Mouse (Mus musculus): Measurements from ENCODE around the gene Vps13d.
"Not testable (repeated sequence)": the region's sequence is repeated elsewhere in the genome, so short reads cannot be mapped to it uniquely, and the experiment has no call there.

Gene Vps13d

GRCm38 (mm10) chr4:145211076-145211475 is 16.3 kb upstream of the Vps13d start:
- DNase-seq (ENCODE audit: low spot score in 2 of 2), result no peak

DNA sequence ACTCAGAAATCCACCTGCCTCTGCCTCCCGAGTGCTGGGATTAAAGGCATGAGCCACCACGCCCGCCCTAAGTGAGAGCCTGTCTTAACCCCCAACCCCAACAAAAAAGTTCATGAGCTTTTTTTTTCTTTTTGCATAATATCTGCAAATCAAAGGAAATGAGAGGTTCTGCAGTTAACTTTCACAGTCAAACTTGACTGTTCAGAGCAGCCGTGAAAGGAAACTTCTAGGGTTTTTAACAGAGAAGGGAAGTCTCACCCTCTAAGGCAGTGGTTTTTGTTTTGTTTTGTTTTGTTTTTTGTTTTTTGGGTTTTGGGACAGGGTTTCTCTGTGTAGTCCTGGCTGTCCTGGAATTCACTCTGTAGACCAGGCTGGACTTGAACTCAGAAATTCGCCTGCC is 15.8 kb upstream of the Vps13d start:
- no peak for DNase-seq (ENCODE audit: low spot score in 2 of 2)

- DNase-seq (ENCODE audit: low spot score in 2 of 2), result no peak
Observed at GRCm38 (mm10) chr4:145209690-145210088, 14.9 kb upstream of the Vps13d start.

- DNase-seq (ENCODE audit: low spot score in 2 of 2), result no peak
Observed at GRCm38 (mm10) chr4:145209076-145209689, 14.4 kb upstream of the Vps13d start.

- DNase-seq (ENCODE audit: low spot score in 2 of 2), result no peak
Observed at GRCm38 (mm10) chr4:145207718-145208371, 13.0 kb upstream of the Vps13d start.

GRCm38 (mm10) chr4:145204779-145205178 is 10.0 kb upstream of the Vps13d start:
- no peak for DNase-seq (ENCODE audit: low spot score in 2 of 2)

DNA sequence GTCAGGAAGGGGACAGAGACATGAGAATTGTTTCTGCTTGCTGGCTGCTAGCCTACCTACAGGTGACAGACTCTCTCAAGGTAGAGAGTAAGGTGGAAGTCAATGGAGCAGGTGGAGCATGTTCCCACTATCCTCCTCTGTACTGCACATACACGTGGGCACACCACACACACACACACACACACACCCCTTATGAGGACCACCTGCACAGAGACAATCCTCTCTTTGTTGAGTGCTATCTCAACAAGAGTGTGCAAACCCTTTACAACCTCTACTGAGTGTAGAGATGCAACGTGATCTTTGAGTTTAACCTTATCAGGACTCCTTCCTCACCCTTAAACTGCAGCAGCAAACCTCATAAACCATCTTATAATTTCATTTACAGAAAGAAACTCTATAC is 8.5 kb upstream of the Vps13d start:
- DNase-seq (ENCODE audit: low spot score in 2 of 2), result no peak

GRCm38 (mm10) chr4:145201424-145201823 is 6.6 kb upstream of the Vps13d start:
- DNase-seq (ENCODE audit: low spot score in 2 of 2), result no peak

- DNase-seq (ENCODE audit: low spot score in 2 of 2), result peak in 1 of 2 experiments; percentile 47
Observed at GRCm38 (mm10) chr4:145199982-145200699, 5.3 kb upstream of the Vps13d start.

DNA sequence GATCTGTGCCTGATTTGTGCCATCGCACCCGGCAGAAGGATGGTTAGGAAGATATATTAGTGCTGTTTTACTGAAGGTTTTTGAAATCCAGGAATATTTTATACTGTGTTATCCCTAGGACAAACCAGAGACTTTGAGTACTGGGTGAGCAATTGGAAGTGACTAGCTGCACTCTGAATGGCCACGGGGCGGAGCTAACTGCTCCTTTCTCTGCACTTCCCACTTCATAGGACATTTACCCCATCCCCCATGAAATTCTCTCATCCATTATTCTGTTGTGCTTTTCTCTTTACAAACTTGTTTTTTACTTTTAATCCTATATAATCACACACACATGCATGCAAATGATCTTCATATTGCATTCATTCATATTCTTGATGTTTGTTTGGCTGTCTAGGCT is 1.8 kb upstream of the Vps13d start:
- DNase-seq (ENCODE audit: low spot score in 2 of 2), result no peak

- no peak for DNase-seq (ENCODE audit: low spot score in 2 of 2)
Observed at GRCm38 (mm10) chr4:145195172-145195571, 367 bp upstream of the Vps13d start.

GRCm38 (mm10) chr4:145193991-145194511 is 754 bp downstream of the Vps13d start:
- no peak for DNase-seq (ENCODE audit: low spot score in 2 of 2)

DNA sequence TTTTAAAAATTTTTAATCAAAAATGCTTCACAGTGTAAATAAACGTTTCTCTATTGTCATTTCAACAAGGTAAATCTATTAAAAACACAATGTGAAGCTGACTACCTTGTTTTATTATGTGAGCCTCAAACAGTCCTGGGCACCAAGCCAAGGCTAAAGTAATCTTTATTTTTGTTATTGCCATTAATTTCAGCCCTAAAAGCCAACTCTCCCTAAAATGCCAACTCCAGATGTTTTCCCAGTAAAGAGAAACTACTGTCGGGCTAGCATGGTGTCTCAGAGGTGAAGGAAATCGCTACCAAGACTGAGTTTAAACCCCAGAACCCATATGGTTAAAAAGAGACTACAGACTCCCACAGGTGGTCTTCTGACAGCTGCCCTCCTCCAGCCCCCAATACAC is 1.4 kb downstream of the Vps13d start:
- DNase-seq (ENCODE audit: low spot score in 2 of 2), result no peak

- no peak for DNase-seq (ENCODE audit: low spot score in 2 of 2)
Observed at GRCm38 (mm10) chr4:145192686-145193085, 2.1 kb downstream of the Vps13d start.

- DNase-seq (ENCODE audit: low spot score in 2 of 2), result no peak
Observed at GRCm38 (mm10) chr4:145188561-145188960, 6.2 kb downstream of the Vps13d start.

DNA sequence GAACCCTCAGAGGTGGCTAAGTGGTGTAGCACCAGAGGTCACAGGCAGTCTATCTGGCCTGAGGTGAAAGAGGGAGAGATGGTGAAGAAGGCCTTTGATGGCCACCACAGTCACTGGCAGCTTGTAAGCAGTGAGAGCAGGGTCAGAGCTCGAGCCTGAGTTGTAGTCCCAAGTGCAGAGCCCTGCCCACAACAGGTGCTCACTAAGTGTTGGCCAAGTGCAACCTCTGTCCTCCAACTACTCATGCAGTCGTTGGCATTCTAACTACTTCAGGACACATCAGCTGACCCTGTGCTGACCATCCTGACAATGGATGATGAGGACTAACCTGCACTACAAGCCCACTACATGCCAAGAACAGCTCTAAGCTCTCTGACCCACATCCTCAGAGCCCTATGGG is 7.2 kb downstream of the Vps13d start:
- no peak for DNase-seq (ENCODE audit: low spot score in 2 of 2)

GRCm38 (mm10) chr4:145178918-145179549 is 15.8 kb downstream of the Vps13d start:
- DNase-seq (ENCODE audit: low spot score in 2 of 2), result no peak

DNA sequence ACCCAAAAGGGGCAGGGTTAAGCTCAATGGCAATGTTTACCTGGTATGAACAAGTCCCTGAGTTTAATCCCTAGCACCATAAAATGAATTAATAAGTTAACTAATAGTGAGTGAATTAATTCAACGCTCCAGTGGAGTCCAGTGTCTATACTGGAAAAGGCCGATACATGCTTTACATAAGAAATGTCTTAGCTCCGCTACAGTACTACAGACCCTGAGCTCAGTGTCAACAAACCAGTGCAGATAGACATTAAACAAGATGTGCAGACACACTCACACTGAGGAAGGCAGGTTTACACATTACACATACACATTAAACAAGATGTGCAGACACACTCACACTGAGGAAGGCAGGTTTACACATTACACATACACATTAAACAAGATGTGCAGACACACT is 29.3 kb downstream of the Vps13d start:
- not testable (repeated sequence) for DNase-seq (ENCODE audit: low spot score in 2 of 2)

DNA sequence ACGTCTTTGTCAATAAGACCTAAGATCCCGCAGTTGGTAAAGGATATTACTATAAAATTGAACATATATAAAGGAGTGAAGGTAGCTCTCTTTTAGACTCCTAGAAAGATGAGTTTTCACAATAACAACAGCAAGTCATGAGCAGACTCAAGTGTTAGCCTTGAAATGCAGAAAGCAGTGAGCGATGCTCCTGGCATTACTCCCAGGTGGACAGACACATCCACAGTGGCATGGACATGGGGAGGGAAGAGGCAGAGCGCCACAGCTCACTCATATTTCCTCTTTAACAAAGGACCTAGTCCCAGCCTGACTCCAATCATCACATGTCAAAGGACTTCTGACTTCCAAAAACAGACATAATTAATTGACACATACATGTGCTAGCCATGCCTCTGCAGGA is 30.7 kb downstream of the Vps13d start:
- DNase-seq (ENCODE audit: low spot score in 2 of 2), result no peak

DNA sequence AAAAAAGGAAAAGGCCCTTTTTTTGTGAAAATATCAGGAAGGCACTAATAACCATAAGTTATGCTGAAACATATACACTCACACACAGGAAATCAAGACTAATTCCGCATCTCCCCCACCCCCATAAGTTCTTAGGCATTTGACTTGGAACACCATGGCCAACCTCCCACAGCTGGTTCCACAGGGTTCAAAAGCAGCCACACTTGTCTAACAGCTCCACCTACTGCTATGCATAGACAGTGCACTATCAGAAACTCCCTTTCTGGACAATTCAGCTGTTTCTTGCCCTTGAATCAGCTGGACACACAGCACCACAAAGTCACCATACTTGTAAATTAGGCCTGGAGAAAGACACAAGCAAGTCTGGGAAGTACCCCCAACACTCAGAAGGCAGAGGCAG is 33.6 kb downstream of the Vps13d start:
- DNase-seq (ENCODE audit: low spot score in 2 of 2), result no peak

- DNase-seq (ENCODE audit: low spot score in 2 of 2), result no peak
Observed at GRCm38 (mm10) chr4:145155956-145156355, 38.8 kb downstream of the Vps13d start.

DNA sequence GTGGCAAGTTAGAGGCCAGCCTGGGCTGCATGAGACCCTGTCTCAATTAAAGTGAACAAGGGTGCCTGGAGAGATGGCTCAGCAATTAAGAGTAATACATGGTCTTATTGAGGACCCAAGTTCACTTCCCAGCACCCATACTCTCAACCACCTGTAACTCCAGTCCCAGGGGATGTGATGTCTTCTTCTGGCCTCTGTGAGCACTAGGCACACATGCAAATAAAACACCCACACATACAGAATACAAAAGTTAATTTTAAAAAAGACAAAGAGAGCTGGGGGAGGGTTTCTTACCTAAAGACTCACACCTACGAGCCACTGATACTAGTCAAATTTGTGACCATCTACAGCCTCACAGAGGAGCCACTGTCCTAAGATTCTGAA is 43.7 kb downstream of the Vps13d start:
- no peak for DNase-seq (ENCODE audit: low spot score in 2 of 2)

All from right cerebral cortex, postnatal 36 days (tissue).